Mouse (Mus musculus): ENCODE data around the gene Hmcn1.

The Hmcn1 gene

DNA sequence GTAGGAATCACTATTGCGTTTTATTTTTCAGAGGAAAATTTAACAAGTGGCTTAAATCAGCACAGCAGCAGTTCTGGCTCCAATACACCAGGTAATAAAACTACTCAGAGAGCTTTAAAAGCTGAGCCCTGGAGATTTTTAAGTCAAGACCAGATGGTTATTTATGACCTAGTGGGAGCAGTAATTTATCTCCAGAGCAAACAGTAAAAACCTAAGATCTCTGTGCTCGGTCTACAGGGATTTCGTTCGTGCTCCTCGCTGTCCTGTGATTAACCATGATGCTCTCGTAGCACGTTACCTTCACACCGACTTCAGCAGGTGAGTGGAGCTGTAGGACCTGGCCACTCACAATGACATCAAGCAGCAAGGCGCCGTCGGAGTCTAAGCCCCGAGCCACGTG is 399.6 kb downstream of the Hmcn1 start:
- in situ Hi-C loops (cut with MboI; ENCODE audit: low pct_unique_long_range_greater_than_20kb in 1 of 2, low sequenced_read_pairs in 2 of 2, unreplicated experiment in 1 of 2), result no loop called here

DNA sequence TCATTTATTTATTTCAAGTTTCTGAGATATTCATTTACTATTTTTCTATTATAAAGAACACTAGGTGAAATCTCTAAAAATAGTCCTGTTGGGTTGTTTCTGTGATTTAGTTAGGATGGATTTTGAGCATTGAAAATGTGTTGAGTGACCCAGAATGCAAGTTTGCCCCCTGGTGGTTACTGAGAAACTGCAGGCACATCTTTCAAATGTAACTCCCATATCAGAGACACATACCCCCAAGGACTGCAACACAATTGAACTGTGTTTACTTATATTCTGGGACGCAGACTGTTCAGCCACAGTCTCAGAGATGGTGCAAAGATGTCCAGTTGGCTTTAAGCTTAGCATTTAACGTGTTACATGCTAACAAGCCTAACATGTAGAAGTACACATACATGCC is 402.0 kb downstream of the Hmcn1 start:
- in situ Hi-C loops (cut with MboI; ENCODE audit: low pct_unique_long_range_greater_than_20kb in 1 of 2, low sequenced_read_pairs in 2 of 2, unreplicated experiment in 1 of 2), result no loop called here

DNA sequence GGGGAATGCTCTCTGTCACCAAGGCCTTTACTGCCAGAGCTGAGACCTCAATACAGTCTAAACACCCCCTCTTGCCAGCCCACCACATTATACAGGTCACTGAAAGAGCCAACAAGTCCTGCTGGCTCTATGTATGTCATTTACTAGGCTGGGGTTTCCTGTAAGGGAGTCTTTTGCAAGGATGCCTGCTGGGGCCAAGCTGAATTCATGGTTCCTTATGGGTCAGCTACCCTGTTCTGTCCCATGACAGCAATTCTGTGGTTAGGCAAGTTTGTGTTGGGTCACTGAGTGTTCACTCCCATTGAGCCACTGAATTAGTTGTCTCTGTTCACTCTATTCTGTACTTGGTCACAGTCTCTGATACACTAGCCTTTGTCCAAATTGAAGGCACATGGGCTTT is 405.8 kb downstream of the Hmcn1 start:
- in situ Hi-C loops (cut with MboI; ENCODE audit: low pct_unique_long_range_greater_than_20kb in 1 of 2, low sequenced_read_pairs in 2 of 2, unreplicated experiment in 1 of 2), result no loop called here

DNA sequence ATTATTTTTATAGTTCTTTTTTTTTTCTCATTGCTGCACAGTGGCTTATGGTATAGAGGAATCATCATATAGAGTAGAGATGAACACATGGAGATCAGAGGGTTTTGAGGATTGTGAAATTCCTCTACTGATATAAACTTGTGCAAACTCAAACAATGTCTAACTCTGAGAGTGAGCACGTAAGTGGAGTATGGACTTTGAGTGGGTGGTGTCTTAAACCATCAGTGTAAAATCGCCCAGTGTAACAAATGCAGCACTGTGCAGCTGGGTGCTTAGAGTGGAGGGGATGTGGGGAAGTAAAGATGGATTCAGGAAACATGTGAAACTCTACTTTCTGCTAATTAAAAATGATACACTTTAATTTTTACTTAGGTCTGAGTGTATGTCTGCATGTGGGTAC is 408.8 kb downstream of the Hmcn1 start:
- in situ Hi-C loops (cut with MboI; ENCODE audit: low pct_unique_long_range_greater_than_20kb in 1 of 2, low sequenced_read_pairs in 2 of 2, unreplicated experiment in 1 of 2), result no loop called here

DNA sequence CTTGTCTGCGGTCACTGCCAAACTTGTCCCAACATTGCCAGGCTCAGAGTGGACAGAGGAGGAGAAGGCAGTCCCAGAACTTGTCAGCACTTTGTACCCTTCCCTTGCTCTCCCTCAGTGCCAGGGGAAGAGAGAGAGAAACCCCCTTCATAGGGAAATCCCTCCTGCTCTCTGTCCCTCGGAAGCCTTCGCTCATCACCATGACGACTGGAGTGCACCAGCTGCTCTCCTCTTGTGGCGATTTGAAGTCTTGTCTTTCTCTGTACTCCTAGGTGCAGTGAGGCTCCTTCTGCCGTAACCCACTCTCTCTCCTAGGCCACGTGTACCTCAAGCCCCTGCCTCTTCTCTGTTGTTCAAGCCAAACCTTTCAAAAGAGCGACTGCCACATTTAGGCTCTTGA is 409.5 kb downstream of the Hmcn1 start:
- in situ Hi-C loops (cut with MboI; ENCODE audit: low pct_unique_long_range_greater_than_20kb in 1 of 2, low sequenced_read_pairs in 2 of 2, unreplicated experiment in 1 of 2), result no loop called here

DNA sequence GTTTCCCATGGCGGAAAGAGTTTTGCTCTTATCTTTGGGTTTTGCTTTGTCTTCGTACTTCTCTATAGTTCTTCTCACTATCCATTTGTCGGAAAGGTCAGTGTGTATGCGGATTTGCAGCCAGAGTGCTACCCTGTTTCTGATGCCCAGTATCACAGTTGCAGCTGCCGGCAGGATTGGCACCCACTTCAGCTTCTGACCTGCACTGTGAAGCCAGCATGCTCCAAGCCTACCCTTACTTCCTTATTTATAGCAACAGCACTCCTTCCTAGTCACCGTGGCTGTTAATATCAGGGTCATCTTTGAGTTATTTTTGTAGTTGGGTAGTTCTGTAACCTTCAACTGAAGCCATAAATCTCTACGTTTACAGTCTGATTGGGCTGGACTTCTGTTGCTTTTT is 412.7 kb downstream of the Hmcn1 start:
- in situ Hi-C loops (cut with MboI; ENCODE audit: low pct_unique_long_range_greater_than_20kb in 1 of 2, low sequenced_read_pairs in 2 of 2, unreplicated experiment in 1 of 2), result no loop called here

DNA sequence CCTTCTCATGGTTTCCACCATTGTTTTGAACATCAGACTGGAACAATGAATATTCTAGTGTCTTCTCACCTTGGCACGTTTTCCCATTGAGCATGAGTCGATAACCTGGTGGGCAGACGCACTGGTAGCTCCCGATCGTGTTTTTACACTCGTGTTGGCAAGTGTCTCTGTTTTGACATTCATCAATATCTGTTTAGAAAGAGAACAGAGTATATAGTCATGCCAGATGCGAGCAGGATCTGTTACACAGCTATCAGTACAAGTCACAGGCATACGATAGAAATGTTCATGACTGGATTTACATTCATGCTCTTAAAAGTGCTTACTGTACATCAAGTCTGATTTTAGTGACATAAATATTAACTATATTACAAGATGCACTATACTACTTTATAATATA is 419.8 kb downstream of the Hmcn1 start:
- in situ Hi-C loops (cut with MboI; ENCODE audit: low pct_unique_long_range_greater_than_20kb in 1 of 2, low sequenced_read_pairs in 2 of 2, unreplicated experiment in 1 of 2), result no loop called here

DNA sequence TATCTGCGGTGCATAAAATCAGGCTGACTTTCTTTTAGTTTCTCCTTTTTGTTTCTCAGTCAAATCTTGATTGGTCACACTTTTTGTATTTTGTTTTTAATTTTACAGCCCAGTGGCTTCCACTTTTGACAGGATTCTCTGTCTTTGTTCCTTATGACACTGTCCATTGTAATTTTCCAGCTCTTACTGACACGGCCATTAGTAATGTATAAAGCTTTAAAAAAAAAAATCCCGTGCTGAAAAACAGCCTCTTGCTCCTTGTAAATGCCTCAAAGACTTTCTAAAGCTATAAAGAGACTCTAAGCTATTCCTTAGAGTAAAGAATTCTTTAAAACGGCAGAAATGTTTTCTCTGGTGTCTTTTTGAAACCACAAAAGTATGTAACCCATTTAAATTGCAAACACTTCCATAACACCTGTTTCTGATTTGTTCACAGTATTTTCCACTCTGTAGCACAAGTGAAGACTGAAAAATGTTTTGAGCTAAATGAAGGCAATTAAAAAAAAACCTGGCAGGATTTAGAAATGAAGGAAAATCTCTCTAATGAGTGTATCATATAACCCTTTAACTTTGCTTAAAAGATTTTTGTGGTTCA is 422.6 kb downstream of the Hmcn1 start:
- in situ Hi-C loops (cut with MboI; ENCODE audit: low pct_unique_long_range_greater_than_20kb in 1 of 2, low sequenced_read_pairs in 2 of 2, unreplicated experiment in 1 of 2), result no loop called here

DNA sequence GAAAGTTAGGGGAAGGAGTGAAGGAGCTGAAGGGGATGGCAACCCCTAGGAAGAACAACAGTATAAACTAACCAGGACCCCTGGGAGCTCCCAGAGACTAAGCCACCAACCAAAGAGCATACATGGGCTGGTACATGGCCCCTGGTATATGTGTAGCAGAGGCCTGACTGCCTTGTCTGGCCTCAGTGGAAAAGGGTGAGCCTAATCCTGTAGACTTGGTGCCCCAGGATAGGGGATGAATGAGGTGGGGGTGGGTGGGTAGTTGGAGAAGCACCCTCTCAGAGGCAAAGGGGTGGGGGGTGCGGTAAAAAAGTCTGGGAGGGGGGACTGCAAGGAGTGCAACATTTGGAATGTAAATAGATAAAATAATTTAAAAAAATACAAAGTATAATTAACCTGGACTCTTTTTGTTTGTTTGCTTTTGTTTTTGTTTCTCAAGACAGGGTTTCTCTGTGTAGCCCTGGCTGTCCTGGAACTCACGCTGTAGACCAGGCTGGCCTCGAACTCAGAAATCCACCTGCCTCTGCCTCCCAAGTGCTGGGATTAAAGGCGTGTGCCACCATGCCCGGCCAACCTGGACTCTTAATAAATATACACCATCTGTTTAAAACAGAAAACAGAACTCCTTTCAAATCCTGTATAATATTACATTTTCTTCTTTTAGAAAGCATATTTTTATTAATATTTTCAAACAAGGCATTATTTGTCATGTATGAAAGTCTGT is 423.3 kb downstream of the Hmcn1 start:
- in situ Hi-C loops (cut with MboI; ENCODE audit: low pct_unique_long_range_greater_than_20kb in 1 of 2, low sequenced_read_pairs in 2 of 2, unreplicated experiment in 1 of 2), result no loop called here

DNA sequence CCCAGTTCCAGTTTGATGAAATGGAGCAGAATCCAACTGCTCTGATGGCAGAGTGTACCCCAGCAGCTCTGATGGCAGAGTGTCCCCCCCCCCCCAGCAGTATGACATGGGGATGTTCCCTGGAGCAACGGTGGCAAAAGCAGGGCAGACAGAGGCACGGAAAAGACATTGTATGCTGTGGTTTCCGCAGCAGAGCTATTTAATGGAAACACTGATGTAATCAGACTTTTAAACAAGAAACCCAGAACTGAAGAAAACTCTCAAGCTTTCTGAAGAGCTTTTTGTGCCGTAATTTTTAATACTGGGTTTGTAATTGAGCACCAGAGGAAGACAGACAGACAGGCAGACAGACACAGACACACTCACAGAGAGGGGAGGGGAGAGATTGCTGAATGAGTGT is 426.9 kb downstream of the Hmcn1 start:
- in situ Hi-C loops (cut with MboI; ENCODE audit: low pct_unique_long_range_greater_than_20kb in 1 of 2, low sequenced_read_pairs in 2 of 2, unreplicated experiment in 1 of 2), result no loop called here

DNA sequence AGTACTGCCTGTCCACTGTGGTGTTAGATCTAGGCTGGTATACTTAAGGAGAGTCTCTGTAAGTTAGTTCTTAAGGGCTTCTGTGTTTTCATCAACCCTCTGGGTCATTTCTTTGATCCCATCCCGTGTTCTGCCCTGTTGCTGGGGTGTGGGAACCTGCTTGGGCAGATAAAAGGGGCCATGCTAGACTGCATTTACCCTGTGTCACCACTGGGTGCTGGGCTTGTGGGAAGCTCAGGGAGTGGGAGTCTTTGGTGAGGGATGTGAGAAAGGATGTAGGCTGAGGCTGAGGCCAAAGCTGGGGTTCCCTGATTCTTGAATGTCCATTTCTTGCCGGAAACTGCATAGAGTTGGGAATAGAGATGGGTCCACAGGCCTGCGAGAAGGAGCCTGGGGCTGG is 436.6 kb downstream of the Hmcn1 start:
- in situ Hi-C loops (cut with MboI; ENCODE audit: low pct_unique_long_range_greater_than_20kb in 1 of 2, low sequenced_read_pairs in 2 of 2, unreplicated experiment in 1 of 2), result no loop called here

DNA sequence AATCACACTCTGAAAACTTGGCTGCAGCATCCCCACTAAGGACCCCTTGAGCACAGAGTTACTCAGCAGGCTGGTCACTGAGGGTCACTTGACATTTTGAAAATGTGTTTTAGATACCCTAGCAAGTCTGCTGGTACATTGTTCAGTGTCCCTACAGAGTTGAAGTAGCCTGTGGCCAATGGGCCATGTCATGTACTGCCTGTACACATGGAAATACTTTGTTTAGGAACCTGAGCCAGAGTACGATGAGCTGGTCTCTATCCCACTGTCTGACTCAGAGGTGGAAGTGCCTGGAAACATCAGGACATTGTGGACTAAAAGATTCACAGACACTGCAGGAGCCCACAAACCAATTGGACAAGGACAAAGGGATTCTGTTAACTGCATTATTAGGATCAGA is 441.8 kb downstream of the Hmcn1 start:
- in situ Hi-C loops (cut with MboI; ENCODE audit: low pct_unique_long_range_greater_than_20kb in 1 of 2, low sequenced_read_pairs in 2 of 2, unreplicated experiment in 1 of 2), result no loop called here

DNA sequence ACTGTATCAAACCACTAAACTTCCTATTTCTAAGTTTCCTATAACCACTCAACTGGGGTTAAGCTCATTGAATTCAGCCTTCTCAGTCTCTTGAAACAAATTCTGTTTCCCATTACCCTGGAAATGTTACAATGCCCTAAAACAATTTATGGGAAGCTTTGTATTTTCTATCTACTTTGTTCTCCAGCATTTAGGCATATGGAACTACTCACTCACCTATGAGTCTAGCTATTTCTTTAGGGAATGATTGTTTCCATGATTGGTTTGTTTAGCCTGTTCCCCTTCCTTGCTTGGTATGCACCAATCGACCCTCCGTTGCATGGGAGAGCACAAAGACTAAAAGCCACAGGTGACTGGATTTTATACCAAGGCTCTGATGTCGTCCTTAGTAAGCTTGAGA is 446.8 kb downstream of the Hmcn1 start:
- in situ Hi-C loops (cut with MboI; ENCODE audit: low pct_unique_long_range_greater_than_20kb in 1 of 2, low sequenced_read_pairs in 2 of 2, unreplicated experiment in 1 of 2), result no loop called here

DNA sequence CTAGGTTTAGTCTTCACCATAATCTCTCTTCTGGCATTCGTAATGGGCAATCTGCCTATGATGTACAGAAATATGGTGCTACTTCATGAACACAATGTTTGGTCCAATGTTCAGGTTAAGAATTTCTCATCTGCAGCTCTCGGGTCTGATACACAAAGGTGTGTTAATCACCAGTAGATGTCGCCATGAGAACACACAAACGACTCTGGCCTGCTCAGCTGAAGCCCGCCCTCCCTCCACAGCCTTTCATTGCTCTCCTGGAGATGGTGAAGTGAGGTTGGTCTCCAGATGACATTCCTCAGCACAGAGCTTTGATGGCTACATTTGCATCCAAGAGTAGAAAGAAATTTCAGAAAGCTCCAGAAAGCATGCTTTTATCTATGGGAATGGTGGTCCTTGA is 453.0 kb downstream of the Hmcn1 start:
- in situ Hi-C loops (cut with MboI; ENCODE audit: low pct_unique_long_range_greater_than_20kb in 1 of 2, low sequenced_read_pairs in 2 of 2, unreplicated experiment in 1 of 2), result no loop called here

DNA sequence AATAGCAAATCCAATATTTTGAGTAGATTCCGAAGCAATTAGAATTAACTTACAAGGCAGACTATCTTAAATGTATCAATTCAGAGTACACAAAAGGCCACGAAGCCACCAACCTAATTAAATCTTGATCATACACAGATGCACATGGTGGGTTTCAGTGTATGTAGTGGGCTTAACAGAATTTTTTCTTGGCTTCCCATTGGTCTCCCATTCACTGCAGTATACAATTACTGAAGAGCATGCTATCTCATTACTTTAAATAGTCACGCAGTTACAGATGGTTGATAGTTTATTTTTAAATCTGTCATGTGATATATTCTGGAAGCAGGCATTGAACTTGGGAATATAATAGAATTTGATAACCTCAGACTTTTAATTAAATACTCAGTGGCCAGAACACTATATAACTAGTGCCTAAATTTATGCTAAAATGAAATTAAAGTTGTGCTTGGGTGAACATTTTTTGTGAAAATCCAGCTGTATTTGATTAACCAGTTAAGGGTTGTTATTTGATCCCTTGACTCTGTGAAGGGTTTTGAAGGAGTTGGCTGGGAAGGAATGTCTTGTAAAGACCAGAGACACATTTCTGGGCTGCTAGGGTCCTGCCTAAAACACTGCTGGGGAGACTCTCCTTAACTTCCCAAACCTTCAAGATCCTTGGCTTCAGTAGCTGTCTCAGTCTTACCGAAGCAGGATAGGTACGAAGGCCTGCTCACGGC is 455.7 kb downstream of the Hmcn1 start:
- in situ Hi-C loops (cut with MboI; ENCODE audit: low pct_unique_long_range_greater_than_20kb in 1 of 2, low sequenced_read_pairs in 2 of 2, unreplicated experiment in 1 of 2), result no loop called here

DNA sequence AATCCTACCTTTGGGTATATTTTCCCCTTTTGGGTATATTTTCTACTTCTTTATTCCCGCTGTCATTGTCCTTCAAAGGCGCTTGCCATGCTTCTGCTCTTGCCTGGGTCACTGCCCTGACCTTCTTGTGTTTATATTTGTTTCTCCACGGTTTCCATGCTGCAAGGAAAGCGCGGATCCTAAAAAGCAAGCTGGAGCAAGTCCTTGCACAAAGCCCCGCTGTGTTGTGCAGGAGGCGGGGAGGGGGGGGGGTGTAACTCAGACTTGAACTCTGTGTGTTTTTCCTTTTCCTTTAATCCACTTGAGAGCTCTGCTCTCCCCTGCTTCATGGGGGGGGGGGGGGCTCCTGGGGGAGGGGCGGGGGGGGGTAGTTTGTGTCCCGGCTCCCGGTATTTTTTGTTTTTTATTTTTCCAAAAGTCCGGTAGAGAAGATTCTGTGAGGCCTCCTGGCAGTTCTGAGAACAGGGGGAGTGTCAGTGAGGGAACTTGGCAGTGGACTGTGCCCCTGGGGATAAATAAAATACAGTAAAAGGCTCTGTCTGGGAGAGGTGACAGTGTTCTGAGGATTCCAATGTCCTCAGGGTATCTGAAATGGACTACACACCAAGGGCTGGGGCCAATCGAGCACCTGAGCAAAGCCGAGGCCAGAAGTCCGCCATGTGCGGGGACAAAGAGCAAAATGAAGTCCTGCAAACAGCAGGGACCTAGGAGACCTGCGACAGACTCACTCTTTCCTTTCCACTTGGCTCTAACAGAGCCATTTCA is 457.3 kb downstream of the Hmcn1 start:
- in situ Hi-C loops (cut with MboI; ENCODE audit: low pct_unique_long_range_greater_than_20kb in 1 of 2, low sequenced_read_pairs in 2 of 2, unreplicated experiment in 1 of 2), result no loop called here

DNA sequence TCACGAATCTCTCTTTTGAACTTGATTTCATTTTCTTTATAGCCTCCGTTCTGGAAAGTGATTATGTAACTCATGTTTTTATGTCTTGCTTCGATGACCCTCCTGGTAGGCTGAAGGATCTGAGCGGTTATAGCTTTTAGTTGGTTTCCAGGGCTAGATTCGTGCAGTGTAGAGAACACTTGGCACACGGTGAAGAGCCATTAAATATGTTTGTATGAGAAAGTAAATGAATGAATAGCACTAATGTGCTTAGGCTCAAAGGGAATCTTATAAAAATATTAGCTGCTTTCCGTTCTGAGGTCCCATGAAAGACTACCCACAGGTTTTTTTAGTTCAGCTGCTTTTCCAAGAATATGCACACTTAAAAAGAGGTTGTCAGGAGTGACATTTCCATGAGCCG is 458.6 kb downstream of the Hmcn1 start:
- in situ Hi-C loops (cut with MboI; ENCODE audit: low pct_unique_long_range_greater_than_20kb in 1 of 2, low sequenced_read_pairs in 2 of 2, unreplicated experiment in 1 of 2), result no loop called here

DNA sequence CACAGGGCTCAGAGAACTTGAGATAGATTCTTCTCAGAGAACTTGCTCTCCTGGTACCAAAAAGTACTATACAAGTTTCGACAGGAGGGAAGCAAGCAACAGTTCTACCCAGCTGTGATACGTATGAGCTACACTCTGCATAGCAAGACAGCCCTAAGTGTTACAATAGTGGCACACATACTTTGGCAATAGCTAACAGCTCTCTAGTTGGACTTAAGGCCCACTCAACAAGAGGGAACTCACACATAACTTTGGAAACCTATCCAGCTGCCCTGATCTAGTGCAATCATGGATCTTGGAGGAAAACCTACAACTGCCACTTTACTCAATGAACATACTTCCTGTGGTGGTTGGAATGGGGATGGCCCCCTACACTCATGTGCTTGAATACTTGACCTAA is 480.2 kb downstream of the Hmcn1 start:
- in situ Hi-C loops (cut with MboI; ENCODE audit: low pct_unique_long_range_greater_than_20kb in 1 of 2, low sequenced_read_pairs in 2 of 2, unreplicated experiment in 1 of 2), result no loop called here
